Mouse (Mus musculus) right cerebral cortex, postnatal 14 days (tissue): ENCODE data around the gene Stard13.

ENCODE experiments used
- DNase-seq: peaks from one replicate; pipeline ENCODE4 v3.0.0; 2022

Stard13 gene

DNA sequence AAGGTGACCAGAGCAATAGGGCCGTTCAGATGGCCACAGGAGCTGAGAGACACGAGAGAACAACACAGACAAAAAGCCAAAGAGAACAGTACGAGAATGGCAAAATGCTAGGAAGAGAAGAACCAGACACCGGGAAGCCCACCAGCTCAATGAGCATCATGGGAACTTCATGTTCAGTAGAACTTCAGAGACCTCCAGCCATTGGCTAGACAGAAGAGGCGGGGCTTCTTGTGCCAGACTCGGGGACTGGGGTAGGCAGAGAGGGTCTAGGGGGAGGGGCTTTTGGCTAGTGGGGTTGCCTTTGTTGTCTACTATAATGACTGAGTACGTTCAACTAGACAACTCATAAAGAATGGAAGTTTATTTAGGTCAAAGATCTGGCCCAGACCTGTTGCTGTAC lies 239.5 kb downstream of the Stard13 start:
- no peak for DNase-seq
